Mouse (Mus musculus) heart, embryonic 12.5 days (tissue): ENCODE measurements around the gene Arl15. TPM values are rescaled to one million over a fixed set of nuclear protein-coding genes. Genes with fewer than 3 reads are reported as not detected.

Experiments
- ATAC-seq: fragments of 200-750 bp; cut with Nextera tagmentation; 2 replicates; pipeline ENCODE4 v1.8.0; 2017; ENCODE audit warnings: moderate TSS enrichment, moderate library complexity; ENCODE audit not compliant: insufficient number of reproducible peaks, low FRiP score
- H3K27ac ChIP-seq: fragments of 300-500 bp; sonication (generic); 2 replicates; pipeline ENCODE4 v1.5.1; 2016; ENCODE audit warnings: mild to moderate bottlenecking, moderate library complexity; ENCODE audit not compliant: poor library complexity, severe bottlenecking
- H3K27me3 ChIP-seq: fragments of 300-500 bp; sonication (generic); replicated peaks from 2 replicates; pipeline ENCODE4 v1.6.1; 2016; ENCODE audit warnings: mild to moderate bottlenecking, moderate library complexity
- H3K36me3 ChIP-seq: fragments of 300-500 bp; sonication (generic); 2 replicates; pipeline ENCODE4 v1.6.1; 2016; ENCODE audit warnings: mild to moderate bottlenecking, moderate library complexity
- H3K4me1 ChIP-seq: fragments of 300-500 bp; sonication (generic); replicated peaks from 2 replicates; pipeline ENCODE4 v1.6.1; 2016; ENCODE audit warnings: mild to moderate bottlenecking
- H3K4me2 ChIP-seq: fragments of 300-500 bp; sonication (generic); 2 replicates; pipeline ENCODE4 v1.6.1; 2016; ENCODE audit warnings: mild to moderate bottlenecking, moderate library complexity
- H3K4me3 ChIP-seq: fragments of 300-500 bp; sonication (generic); 2 replicates; pipeline ENCODE4 v1.5.1; 2016; ENCODE audit warnings: mild to moderate bottlenecking
- H3K9ac ChIP-seq: fragments of 300-500 bp; sonication (generic); 2 replicates; pipeline ENCODE4 v1.6.1; 2016; ENCODE audit warnings: mild to moderate bottlenecking, moderate library complexity
- H3K9me3 ChIP-seq: fragments of 300-500 bp; sonication (generic); replicated peaks from 2 replicates; pipeline ENCODE4 v1.6.1; 2016; ENCODE audit warnings: mild to moderate bottlenecking, moderate library complexity
- WGBS: fragments of 180-500 bp; shearing (Covaris S2); methylation state at CpG from one replicate; pipeline ENCODE4 v1.1.7; 2016; 5-methylcytosine and 5-hydroxymethylcytosine counted together
- polyA plus RNA-seq: library from polyadenylated mRNA; unstranded; fragments of >200 nt; fragmentation: Nextera tagmentation; extraction: Ambion mirVana; gene quantifications from 2 replicates; pipeline ENCODE4 v1.2.1, GENCODE M21; 2016

Arl15 gene
- polyA plus RNA-seq, 1 experiment from 2014 or later = 7.7 TPM

DNA sequence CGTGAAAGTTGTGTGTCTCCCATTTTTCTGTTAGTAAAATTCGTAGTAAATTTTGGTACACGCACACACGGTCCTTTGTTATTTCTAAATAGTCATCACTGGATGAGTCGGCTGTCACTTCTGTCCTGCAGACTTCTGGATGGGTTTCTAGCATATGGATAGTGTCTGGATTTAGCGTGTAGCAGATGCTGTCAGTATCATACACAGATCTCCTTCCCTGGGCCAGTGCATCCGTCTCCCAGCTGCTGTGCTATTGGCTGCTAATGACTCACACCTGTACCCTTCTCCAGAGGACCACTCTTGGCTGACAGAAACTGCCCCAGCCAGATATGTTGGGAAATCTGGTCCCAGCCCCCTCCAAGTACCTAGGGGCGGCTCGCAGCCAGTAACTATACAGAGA is 170.6 kb downstream of the Arl15 start:
- Histone ChIP-seq H3K36me3 (peaks cover 4% of the 10 kb centered on the region; the same call in 1 of the 2 replicates), H3K9me3 (no peaks in the 10 kb centered on the region), H3K27ac (no peak overlapping the region), H3K9ac (no peak overlapping the region), H3K4me3 (no peak overlapping the region), H3K4me2 (no peak overlapping the region), H3K4me1 (peaks cover 13% of the 10 kb centered on the region), H3K27me3 (no peaks in the 10 kb centered on the region)
- WGBS = 86% methylated on average over 9 of the region's 9 CpGs
- no peak for ATAC-seq

DNA sequence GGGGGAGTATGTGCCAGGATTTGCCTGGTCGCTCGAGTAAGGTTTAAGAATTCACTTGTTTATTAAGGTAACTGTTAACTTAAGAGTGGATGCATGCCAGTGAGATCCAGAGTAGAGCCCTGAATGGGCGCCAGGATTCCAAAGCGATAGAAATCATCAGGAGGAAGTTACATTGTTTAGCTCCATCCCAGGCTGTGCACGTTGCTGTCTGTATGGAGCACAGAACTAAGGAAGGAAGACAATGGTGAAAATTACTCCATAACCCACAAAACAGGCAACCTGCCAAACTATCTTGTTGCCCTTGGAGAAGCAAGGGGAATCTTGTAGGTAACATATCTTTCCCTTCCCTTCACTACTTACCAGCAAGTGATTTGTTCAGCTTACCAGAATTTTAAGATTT is 176.4 kb downstream of the Arl15 start:
- no peak overlapping the region for H3K4me3 ChIP-seq
- H3K4me2 ChIP-seq = no peak overlapping the region
- H3K36me3 ChIP-seq = peaks cover 4% of the 10 kb centered on the region; the same call in 1 of the 2 replicates
- H3K9me3 ChIP-seq = no peaks in the 10 kb centered on the region
- peaks cover 17% of the 10 kb centered on the region for H3K4me1 ChIP-seq
- H3K9ac ChIP-seq = no peak overlapping the region
- no peaks in the 10 kb centered on the region for H3K27me3 ChIP-seq
- no peak overlapping the region for H3K27ac ChIP-seq
- ATAC-seq = no peak
- 70% methylated on average over 5 of the region's 5 CpGs for WGBS

DNA sequence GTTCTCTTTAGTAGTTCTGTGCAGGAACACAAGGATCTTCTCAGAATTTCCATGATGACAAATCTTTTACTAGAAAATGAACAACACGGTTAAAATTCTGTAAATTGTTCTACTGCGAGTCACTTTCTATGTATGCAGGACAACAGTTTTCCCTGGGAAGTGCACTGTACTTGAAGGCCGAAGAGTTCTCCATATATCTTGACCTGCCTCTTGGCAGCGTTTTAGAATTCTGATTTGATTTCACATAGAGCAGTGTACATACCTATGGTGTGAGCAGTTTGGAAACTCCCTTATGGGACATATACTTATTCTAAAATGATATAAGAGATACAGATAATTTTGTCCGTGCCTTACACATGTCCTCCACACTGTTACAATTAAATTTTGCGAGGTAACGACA is 178.1 kb downstream of the Arl15 start:
- Histone ChIP-seq H3K27me3 (no peaks in the 10 kb centered on the region), H3K36me3 (peaks cover 4% of the 10 kb centered on the region; the same call in 1 of the 2 replicates), H3K4me2 (no peak overlapping the region), H3K9me3 (no peaks in the 10 kb centered on the region), H3K27ac (no peak overlapping the region), H3K4me1 (peaks cover 17% of the 10 kb centered on the region), H3K9ac (no peak overlapping the region), H3K4me3 (no peak overlapping the region)
- WGBS = 76% methylated on average over 7 of the region's 7 CpGs
- ATAC-seq = no peak

DNA sequence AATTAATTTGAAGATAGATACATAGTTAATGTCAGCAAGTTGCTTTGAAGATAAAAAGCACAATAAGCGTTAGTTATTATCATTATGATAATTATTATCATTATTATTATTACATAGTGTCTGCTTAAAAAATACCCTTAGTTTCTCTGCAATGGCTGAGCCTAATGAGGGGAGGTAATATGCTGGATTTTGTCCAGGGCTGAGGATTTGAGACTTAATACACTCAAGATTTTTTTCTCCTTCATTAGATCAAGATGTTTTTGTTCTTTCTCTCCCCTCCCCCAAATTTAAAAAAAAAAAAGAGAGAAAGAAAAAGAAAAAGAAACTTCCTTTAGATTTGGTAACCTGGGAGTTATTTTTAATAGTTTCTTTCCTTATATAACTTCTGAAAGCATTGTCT is 180.6 kb downstream of the Arl15 start:
- Histone ChIP-seq H3K4me2 (no peak overlapping the region), H3K27ac (no peak overlapping the region), H3K27me3 (no peaks in the 10 kb centered on the region), H3K4me1 (peaks cover 10% of the 10 kb centered on the region), H3K4me3 (no peak overlapping the region), H3K9ac (no peak overlapping the region), H3K9me3 (no peaks in the 10 kb centered on the region), H3K36me3 (no peaks in the 10 kb centered on the region)
- ATAC-seq = no peak
- whole genome bisulfite sequencing = 86% methylated on average over 1 of the region's 1 CpGs

DNA sequence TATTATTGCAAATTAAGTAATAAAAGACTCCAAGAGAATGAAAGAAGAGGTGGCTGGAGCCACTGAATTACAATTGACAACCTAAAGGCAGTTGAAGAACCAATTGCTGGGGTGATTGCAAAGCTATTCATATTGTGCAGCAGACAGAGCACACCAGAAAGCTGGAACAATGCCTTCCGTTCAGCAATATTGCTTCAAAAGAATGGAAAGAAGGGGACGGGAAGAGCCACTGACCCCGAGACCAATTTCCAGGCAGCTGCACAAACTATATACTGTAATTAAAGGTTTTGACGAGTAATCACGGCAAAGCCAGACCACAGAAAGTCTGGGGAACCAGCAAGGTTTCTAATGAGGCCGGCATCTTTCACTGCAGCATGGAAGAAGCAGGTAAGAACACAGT is 181.4 kb downstream of the Arl15 start:
- H3K27ac ChIP-seq = no peak overlapping the region
- no peaks in the 10 kb centered on the region for H3K36me3 ChIP-seq
- ATAC-seq = no peak
- no peaks in the 10 kb centered on the region for H3K27me3 ChIP-seq
- no peak overlapping the region for H3K4me3 ChIP-seq
- no peak overlapping the region for H3K9ac ChIP-seq
- 83% methylated on average over 6 of the region's 6 CpGs for WGBS
- H3K9me3 ChIP-seq = no peaks in the 10 kb centered on the region
- no peak overlapping the region for H3K4me2 ChIP-seq
- peaks cover 8% of the 10 kb centered on the region for H3K4me1 ChIP-seq

DNA sequence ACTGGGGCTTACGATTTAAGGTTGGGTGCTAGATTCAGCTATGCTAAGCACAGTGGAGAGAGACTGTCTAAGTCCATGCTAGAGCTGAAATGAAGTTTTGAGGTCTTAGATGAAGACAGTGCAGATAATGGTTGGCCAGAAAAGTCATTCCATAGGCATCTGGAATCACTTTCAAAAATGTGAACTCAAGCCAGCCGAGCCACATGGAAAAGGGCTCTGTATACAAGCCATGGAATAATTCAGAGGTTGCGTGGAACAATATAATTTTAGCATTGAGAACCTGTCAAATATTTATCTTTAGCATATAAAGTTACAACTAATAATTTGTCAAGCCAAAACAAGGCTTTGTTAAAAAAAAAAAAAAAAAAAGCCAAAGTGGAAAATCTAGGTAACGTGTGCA is 182.6 kb downstream of the Arl15 start:
- no peaks in the 10 kb centered on the region for H3K9me3 ChIP-seq
- H3K4me3 ChIP-seq = no peak overlapping the region
- 89% methylated on average over 4 of the region's 4 CpGs for WGBS
- H3K36me3 ChIP-seq = no peaks in the 10 kb centered on the region
- no peak overlapping the region for H3K9ac ChIP-seq
- no peak overlapping the region for H3K4me2 ChIP-seq
- H3K27me3 ChIP-seq = no peaks in the 10 kb centered on the region
- peaks cover 12% of the 10 kb centered on the region for H3K4me1 ChIP-seq
- no peak overlapping the region for H3K27ac ChIP-seq
- ATAC-seq = no peak

DNA sequence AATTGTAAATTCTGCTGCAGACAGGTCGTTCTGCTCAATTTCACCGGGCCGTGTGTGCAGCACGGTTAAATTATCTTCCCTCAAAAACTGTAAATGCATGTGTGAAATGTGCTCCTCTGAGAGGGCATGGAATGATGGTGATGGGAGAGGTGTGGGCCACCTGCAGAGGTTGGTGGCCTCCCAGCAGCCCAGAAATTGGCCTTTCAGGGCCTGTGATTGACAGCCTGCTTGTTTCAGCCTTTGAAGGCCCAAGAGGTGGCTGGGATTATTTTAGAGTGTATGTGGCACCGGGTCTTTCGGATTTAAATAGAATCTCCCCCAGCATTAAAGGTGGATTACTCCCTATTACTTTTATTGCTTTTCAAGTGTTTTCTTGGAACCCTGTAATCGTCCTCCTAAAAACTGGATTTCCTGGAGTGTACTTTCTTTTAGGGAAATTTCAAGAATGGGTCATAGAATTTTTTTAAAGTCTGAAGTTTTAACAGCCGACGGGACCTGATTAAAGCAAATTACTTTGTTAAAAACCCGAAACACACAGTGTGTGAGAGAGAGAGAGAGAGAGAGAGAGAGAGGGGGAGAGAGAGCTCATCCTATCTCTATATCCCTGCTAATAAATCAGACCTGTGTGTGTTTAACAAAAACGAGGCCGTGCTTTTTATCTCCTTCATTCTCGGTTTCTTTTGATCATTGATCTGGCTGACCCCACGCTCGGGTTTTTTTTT is 186.6 kb downstream of the Arl15 start:
- H3K4me2 ChIP-seq = no peak overlapping the region
- no peak overlapping the region for H3K27ac ChIP-seq
- no peak overlapping the region for H3K4me3 ChIP-seq
- 65% methylated on average over 15 of the region's 15 CpGs for WGBS
- H3K4me1 ChIP-seq = peaks cover 6% of the 10 kb centered on the region
- ATAC-seq = no peak
- H3K9ac ChIP-seq = no peak overlapping the region
- H3K9me3 ChIP-seq = no peaks in the 10 kb centered on the region
- no peaks in the 10 kb centered on the region for H3K36me3 ChIP-seq
- no peaks in the 10 kb centered on the region for H3K27me3 ChIP-seq

DNA sequence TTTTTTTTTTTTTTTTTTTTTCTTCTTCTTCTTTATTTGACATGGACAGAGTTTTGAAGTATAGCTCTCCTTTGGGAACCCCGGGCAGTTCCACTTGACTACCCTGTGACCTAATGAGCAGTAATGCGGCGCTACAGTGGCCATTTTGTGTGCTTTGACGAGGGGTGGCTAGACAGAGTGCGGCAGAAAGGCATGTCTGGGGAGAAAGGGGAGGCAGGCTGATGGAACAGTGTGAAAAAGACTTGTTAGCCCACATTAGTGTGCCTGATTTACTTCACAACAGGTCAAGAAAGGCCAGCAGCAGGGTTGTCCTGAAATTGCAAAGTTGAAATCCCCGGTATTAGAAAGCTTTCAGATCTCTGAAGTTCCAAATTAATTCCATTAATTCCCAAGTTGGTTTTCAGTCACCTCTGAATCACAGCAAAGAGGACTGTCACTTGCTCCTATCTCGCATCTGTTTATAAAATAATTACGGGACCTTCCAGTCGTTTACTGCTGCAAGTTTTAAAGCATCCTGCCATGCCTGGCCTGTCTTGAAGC is 187.2 kb downstream of the Arl15 start:
- WGBS = 62% methylated on average over 9 of the region's 9 CpGs
- no peaks in the 10 kb centered on the region for H3K27me3 ChIP-seq
- H3K36me3 ChIP-seq = no peaks in the 10 kb centered on the region
- H3K4me3 ChIP-seq = no peak overlapping the region
- no peak overlapping the region for H3K27ac ChIP-seq
- H3K9ac ChIP-seq = no peak overlapping the region
- peaks cover 6% of the 10 kb centered on the region for H3K4me1 ChIP-seq
- ATAC-seq = no peak
- H3K4me2 ChIP-seq = no peak overlapping the region
- H3K9me3 ChIP-seq = no peaks in the 10 kb centered on the region

DNA sequence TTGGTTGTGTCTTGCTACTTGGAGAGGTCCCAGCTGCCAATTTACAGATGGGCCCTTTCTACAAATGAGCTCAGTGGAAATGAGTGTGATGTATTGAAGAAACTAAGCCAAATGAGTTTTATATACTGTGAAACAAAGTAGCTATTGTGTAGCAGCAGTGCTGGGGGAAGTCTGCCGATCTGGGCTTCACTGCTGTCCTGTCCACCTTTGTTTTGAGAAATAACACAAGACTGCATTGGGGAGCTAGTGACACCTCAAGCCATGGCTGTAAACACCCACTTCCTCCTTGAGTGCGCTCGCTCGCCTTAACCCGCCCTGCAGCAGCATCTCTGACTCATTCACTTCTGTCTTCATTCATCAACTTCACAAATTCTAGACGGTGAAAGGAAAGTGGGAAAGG is 189.3 kb downstream of the Arl15 start:
- H3K4me2 ChIP-seq = no peak overlapping the region

DNA sequence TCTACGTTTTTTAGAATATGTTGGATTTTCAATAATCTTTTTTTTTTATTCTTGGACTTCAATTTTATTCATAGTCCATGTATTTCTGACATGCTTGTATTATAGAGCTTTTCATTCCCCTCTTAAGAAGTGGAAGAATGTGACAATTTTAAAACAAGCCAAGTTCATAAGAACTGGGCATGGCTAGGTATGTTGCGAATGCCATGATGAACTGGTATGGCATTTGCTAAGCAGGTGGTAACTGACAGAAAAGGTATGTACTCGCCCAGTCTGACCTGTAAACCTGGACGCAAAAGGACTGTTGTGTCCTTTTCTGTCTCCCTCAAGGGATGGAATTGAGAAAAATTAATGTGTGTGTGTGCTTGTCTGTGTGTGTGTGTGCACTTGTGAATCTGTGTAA is 190.2 kb downstream of the Arl15 start:
- no peaks in the 10 kb centered on the region for H3K9me3 ChIP-seq
- WGBS = 91% methylated on average over 4 of the region's 4 CpGs
- no peak for ATAC-seq

More for the DNA sequence above, 189.3 kb downstream of the Arl15 start:
- no peak overlapping the region for H3K9ac ChIP-seq
- no peaks in the 10 kb centered on the region for H3K36me3 ChIP-seq
- peaks cover 6% of the 10 kb centered on the region for H3K4me1 ChIP-seq
- 44% methylated on average over 6 of the region's 6 CpGs for WGBS
- H3K27me3 ChIP-seq = no peaks in the 10 kb centered on the region
- H3K4me3 ChIP-seq = no peak overlapping the region
- H3K9me3 ChIP-seq = no peaks in the 10 kb centered on the region
- no peak overlapping the region for H3K27ac ChIP-seq
- ATAC-seq = no peak

DNA sequence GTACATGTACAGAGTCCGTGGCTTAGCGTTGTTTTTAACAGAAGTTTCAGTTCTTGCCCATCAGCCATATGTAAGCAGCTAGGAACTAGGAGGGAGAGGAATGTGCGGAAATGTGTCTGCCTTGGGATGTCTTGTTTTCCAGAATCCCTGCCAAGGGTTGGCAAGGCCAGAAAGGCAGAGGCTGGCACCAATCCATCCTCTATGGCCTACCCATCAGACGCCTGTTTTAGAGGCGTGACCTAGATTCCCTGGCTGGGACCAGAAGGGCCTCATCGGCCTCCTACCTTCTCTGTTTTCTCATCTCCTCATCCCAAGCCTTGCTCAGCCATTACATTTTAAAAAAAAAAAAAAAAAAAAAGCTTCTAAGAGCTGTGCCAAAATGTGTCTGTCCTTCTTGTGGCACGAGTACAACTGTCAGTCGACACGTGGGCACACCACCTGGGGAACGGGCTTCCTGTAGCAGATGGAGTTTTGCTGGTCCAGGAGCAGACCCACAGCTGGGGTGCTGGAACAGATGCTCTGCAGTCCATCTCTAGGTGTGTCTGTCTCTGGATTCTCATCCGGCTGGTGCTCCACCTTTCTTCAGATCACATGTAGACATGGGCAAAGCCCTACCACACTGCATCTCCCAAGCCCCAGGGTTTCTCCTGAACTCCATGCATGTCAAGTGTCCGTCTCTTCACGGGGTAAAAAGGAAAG is 192.7 kb downstream of the Arl15 start:
- Histone ChIP-seq H3K4me3 (no peak overlapping the region), H3K27me3 (no peaks in the 10 kb centered on the region), H3K4me2 (no peak overlapping the region), H3K9me3 (no peaks in the 10 kb centered on the region), H3K9ac (no peak overlapping the region), H3K4me1 (no peaks in the 10 kb centered on the region), H3K36me3 (peaks cover 4% of the 10 kb centered on the region; the same call in 1 of the 2 replicates), H3K27ac (no peak overlapping the region)
- ATAC-seq = no peak
- 86% methylated on average over 13 of the region's 13 CpGs for WGBS

More for the DNA sequence above, 190.2 kb downstream of the Arl15 start:
- no peak overlapping the region for H3K4me3 ChIP-seq
- no peak overlapping the region for H3K4me2 ChIP-seq
- no peaks in the 10 kb centered on the region for H3K27me3 ChIP-seq
- H3K27ac ChIP-seq = no peak overlapping the region
- no peak overlapping the region for H3K9ac ChIP-seq
- H3K36me3 ChIP-seq = peaks cover 4% of the 10 kb centered on the region; the same call in 1 of the 2 replicates
- H3K4me1 ChIP-seq = peaks cover 6% of the 10 kb centered on the region
